Mouse (Mus musculus) embryonic facial prominence, embryonic 14.5 days (tissue): ENCODE measurements around the gene Agap1. TPM values are rescaled to one million over a fixed set of nuclear protein-coding genes. Genes with fewer than 3 reads are reported as not detected.

Source experiments
- ATAC-seq: fragments of 200-750 bp; cut with Nextera tagmentation; 2 replicates; pipeline ENCODE4 v1.8.0; 2017; ENCODE audit warnings: low read depth, moderate number of reproducible peaks, moderate TSS enrichment
- DNase-seq: peaks from one replicate; pipeline ENCODE4 v3.0.0-alpha.2; 2015; ENCODE audit warnings: low spot score
- H3K27ac ChIP-seq: fragments of 300-500 bp; sonication (generic); replicated peaks from 2 replicates; pipeline ENCODE4 v1.5.1; 2014; ENCODE audit warnings: low read depth, mild to moderate bottlenecking, low read length, moderate library complexity
- H3K27me3 ChIP-seq: fragments of 300-500 bp; sonication (generic); replicated peaks from 2 replicates; pipeline ENCODE4 v1.6.1; 2014; ENCODE audit warnings: low read length; ENCODE audit not compliant: control insufficient read depth, insufficient read depth
- H3K36me3 ChIP-seq: fragments of 300-500 bp; sonication (generic); 2 replicates; pipeline ENCODE4 v1.6.1; 2014; ENCODE audit warnings: low read length, mixed read lengths; ENCODE audit not compliant: control insufficient read depth, insufficient read depth
- H3K4me1 ChIP-seq: fragments of 300-500 bp; sonication (generic); 2 replicates; pipeline ENCODE4 v1.6.1; 2014; ENCODE audit warnings: antibody characterized with exemption, low read length; ENCODE audit not compliant: control insufficient read depth, insufficient read depth
- H3K4me2 ChIP-seq: fragments of 300-500 bp; sonication (generic); 2 replicates; pipeline ENCODE4 v1.6.1; 2014; ENCODE audit warnings: low read depth, mild to moderate bottlenecking, low read length, moderate library complexity, mixed read lengths
- H3K4me3 ChIP-seq: fragments of 300-500 bp; sonication (generic); 2 replicates; pipeline ENCODE4 v1.5.1; 2014; ENCODE audit warnings: low read depth, mild to moderate bottlenecking, low read length
- H3K9ac ChIP-seq: fragments of 300-500 bp; sonication (generic); 2 replicates; pipeline ENCODE4 v1.6.1; 2014; ENCODE audit warnings: low read depth, mild to moderate bottlenecking, low read length, moderate library complexity, mixed read lengths
- H3K9me3 ChIP-seq: fragments of 300-500 bp; sonication (generic); 2 replicates; pipeline ENCODE4 v1.6.1; 2016; ENCODE audit warnings: low read length; ENCODE audit not compliant: control insufficient read depth
- WGBS: fragments of 180-500 bp; shearing (Covaris S2); extraction: QIAGEN DNeasy Blood & Tissue Kit; methylation state at CpG from one replicate; pipeline ENCODE4 v1.1.7; 2014; 5-methylcytosine and 5-hydroxymethylcytosine counted together
- polyA plus RNA-seq: library from polyadenylated mRNA; unstranded; fragments of >200 nt; fragmentation: Nextera tagmentation; extraction: Ambion mirVana; gene quantifications from 2 replicates; pipeline ENCODE4 v1.2.1, GENCODE M21; 2014

Agap1 gene
- polyA plus RNA-seq, 1 experiment from 2014 or later, result 19.9 TPM

DNA sequence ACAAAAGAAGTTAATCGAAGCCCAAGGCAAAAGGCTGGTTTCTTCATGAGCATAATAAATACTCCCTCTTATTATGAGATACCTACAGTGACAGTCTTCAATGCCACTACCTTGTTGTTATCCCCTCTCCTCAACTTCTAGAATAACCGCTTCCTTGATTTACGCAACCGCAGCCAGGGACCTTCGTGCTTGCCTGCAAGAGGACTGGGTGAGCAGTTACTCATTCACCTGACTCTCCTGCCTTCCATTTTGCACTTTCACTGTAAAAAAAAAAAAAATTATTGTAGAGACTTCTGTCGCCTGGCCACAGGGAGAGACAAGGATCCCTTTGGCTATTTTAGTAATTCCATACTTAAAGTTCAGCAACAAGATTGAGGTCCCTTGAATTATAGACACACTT, 478.4 kb downstream of the Agap1 start:
- Histone ChIP-seq H3K4me3 (no peak overlapping the region), H3K4me1 (peaks cover 20% of the 10 kb centered on the region), H3K36me3 (no peaks in the 10 kb centered on the region), H3K4me2 (no peak overlapping the region), H3K9me3 (no peaks in the 10 kb centered on the region), H3K9ac (no peak overlapping the region), H3K27me3 (peaks cover 100% of the 10 kb centered on the region), H3K27ac (no peak overlapping the region)
- no peak for ATAC-seq
- WGBS, result 7% methylated on average over 6 of the region's 6 CpGs
- DNase-seq, result no peak

DNA sequence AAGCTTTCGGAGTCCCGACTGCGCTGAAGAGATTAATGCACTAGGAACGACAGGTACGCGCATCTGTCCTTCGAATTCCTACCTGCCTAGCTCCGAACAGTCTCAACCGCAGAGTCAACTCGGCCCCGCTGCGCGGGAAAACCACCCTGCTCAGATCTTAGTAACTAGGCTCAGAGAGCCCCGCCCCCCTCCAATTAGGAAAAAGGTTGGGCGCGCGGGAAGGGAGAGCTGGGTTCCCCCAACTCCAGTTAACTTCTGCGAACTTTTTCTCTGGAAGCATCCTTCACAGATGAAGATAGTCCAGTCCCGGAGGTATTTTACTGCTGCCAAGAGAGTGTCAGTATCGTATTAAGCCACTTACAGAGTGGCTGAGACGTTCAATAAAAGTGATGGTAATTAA, 479.2 kb downstream of the Agap1 start:
- Histone ChIP-seq H3K9ac (no peak overlapping the region), H3K9me3 (no peaks in the 10 kb centered on the region), H3K27ac (no peak overlapping the region), H3K4me2 (no peak overlapping the region), H3K4me3 (no peak overlapping the region), H3K27me3 (peaks cover 100% of the 10 kb centered on the region), H3K4me1 (peaks cover 20% of the 10 kb centered on the region), H3K36me3 (no peaks in the 10 kb centered on the region)
- DNase-seq (no peak), ATAC-seq (no peak)
- WGBS, result under 1% methylated on average over 21 of the region's 21 CpGs

DNA sequence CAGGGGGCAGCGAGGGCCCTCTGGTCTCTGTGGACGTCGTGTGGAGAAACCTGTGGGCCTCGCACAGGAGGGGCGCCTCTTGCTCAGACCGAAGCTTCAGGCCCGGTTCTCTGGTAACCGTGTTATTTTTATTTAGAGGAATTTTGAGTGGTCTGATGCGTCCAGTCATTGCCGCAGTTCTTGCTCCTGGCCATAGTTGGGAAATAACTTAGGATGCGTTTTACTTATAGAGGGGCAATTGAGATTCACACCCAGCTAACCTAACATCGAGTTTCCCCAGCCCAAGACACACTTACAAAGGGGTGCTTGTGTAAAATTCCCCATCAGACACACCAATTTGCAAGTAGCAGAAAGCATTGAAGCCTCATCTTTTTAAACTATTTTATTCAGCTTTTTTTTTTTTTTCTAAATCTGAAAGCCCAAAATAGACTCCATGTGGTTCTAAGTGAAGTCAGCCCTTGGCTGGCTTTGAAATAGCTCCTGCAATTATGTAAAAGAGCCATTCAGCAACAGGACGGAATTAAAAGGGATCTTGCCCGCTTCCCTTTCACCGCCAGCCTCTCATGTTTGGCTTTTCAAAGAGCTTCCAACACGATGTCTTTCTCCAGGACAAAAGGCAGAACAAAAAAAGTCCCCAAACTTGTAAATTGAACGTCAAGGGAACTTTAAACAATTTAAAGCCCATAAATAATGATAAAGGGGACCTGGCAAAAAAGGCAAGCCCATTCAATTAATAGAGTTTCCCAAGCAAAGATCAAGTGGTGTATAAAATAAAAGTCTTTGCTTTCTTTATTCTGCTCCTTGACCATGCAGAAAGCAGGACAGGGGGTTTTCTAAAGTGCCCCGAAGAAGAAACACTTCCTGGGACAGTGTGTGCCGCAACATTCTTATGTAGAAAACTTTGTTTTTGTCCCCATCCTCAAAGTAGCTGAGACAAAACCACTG, 480.0 kb downstream of the Agap1 start:
- no peak overlapping the region for H3K4me3 ChIP-seq
- WGBS, result 4% methylated on average over 19 of the region's 19 CpGs
- no peak overlapping the region for H3K4me2 ChIP-seq
- no peaks in the 10 kb centered on the region for H3K36me3 ChIP-seq
- DNase-seq, result peak; percentile 48
- peaks cover 20% of the 10 kb centered on the region for H3K4me1 ChIP-seq
- peaks cover 100% of the 10 kb centered on the region for H3K27me3 ChIP-seq
- no peak overlapping the region for H3K27ac ChIP-seq
- H3K9ac ChIP-seq, result no peak overlapping the region
- ATAC-seq, result no peak
- H3K9me3 ChIP-seq, result no peaks in the 10 kb centered on the region

- no peak overlapping the region for H3K27ac ChIP-seq
- WGBS, result 3% methylated on average over 29 of the region's 29 CpGs
- peaks cover 11% of the 10 kb centered on the region for H3K4me1 ChIP-seq
- H3K27me3 ChIP-seq, result peaks cover 98% of the 10 kb centered on the region
- H3K4me3 ChIP-seq, result no peak overlapping the region
- H3K9ac ChIP-seq, result no peak overlapping the region
- H3K9me3 ChIP-seq, result no peaks in the 10 kb centered on the region
- DNase-seq (no peak), ATAC-seq (no peak)
- no peak overlapping the region for H3K4me2 ChIP-seq
- no peaks in the 10 kb centered on the region for H3K36me3 ChIP-seq
Measured at GRCm38 (mm10) chr1:89935493-89936348, 481.1 kb downstream of the Agap1 start.

- Histone ChIP-seq H3K27me3 (peaks cover 97% of the 10 kb centered on the region), H3K4me1 (peaks cover 10% of the 10 kb centered on the region), H3K4me3 (no peak overlapping the region), H3K36me3 (no peaks in the 10 kb centered on the region), H3K27ac (no peak overlapping the region), H3K9me3 (no peaks in the 10 kb centered on the region), H3K4me2 (no peak overlapping the region), H3K9ac (no peak overlapping the region)
- ATAC-seq (no peak), DNase-seq (no peak)
- 24% methylated on average over 16 of the region's 16 CpGs for WGBS
Measured at GRCm38 (mm10) chr1:89938884-89939595, 484.4 kb downstream of the Agap1 start.

GRCm38 (mm10) chr1:89939596-89939960, 485.0 kb downstream of the Agap1 start:
- no peaks in the 10 kb centered on the region for H3K36me3 ChIP-seq
- DNase-seq (no peak), ATAC-seq (no peak)
- H3K27me3 ChIP-seq, result peaks cover 97% of the 10 kb centered on the region
- no peaks in the 10 kb centered on the region for H3K9me3 ChIP-seq
- no peak overlapping the region for H3K27ac ChIP-seq
- H3K9ac ChIP-seq, result no peak overlapping the region
- H3K4me2 ChIP-seq, result no peak overlapping the region
- 30% methylated on average over 16 of the region's 16 CpGs for WGBS
- H3K4me3 ChIP-seq, result no peak overlapping the region
- H3K4me1 ChIP-seq, result peaks cover 10% of the 10 kb centered on the region

DNA sequence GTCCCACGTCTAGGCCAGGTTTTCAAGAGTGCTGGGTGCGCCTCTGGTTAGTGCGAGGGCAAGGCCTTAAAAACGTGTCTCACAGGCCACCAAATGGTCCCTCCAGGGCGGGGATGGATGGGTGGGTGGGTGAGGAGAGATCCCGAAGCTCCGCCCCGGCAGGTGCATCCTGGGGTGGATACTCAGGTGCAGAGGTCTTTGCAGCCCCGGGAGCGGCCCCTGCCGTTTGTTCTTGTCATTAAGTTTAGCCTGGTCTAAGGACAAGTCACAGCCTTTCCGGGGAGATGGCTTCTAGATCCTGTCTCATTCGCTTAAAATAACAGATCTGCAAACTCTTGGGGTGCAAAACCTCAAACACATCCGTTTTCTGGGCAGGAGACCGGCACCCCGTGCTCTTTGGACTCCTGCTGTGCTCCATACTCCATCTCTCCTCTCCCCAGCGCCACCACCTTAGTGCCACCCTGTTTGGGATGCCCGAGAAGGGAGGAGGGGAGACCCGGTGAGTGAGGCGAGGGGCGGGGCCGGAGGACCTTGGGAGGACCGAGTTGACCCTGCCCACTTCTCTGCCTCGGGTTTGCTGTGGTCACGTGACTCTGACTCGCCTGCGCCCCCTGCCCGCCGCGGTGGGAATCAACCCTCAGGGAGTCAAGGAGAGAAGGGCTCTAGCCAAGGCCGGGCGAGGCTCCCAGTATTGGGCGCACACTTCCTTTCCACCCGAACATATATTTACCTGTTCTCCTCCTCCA, 485.5 kb downstream of the Agap1 start:
- Histone ChIP-seq H3K9me3 (no peaks in the 10 kb centered on the region), H3K36me3 (no peaks in the 10 kb centered on the region), H3K4me1 (peaks cover 10% of the 10 kb centered on the region), H3K27me3 (peaks cover 96% of the 10 kb centered on the region), H3K9ac (no peak overlapping the region), H3K4me2 (peak overlapping the region; percentile 29; the same call in 1 of the 2 replicates), H3K4me3 (peak overlapping the region; percentile 20; the same call in 1 of the 2 replicates), H3K27ac (no peak overlapping the region)
- WGBS, result 4% methylated on average over 26 of the region's 34 CpGs
- DNase-seq (peak; percentile 61), ATAC-seq (peak; percentile 62; the same call in 1 of the 2 replicates)
